Mouse (Mus musculus) common myeloid progenitor, adult 5-6 weeks (primary cell): ENCODE results near the gene Vmn1r82. TPM values are rescaled to one million over a fixed set of nuclear protein-coding genes. Genes with fewer than 3 reads are reported as not detected.

Experiments used
- ATAC-seq: replicated peaks from 2 replicates; pipeline ENCODE4 v1.8.0; 2016; ENCODE audit warnings: low read depth, mild to moderate bottlenecking, moderate TSS enrichment, inconsistent platforms; ENCODE audit not compliant: poor library complexity, severe bottlenecking
- total RNA-seq: library from RNA; stranded (forward); fragments of 200-1000, 187-1606 nt; gene quantifications from 2 replicates; pipeline ENCODE4 v1.2.3, GENCODE M21; 2017

The Vmn1r82 gene
- not detected in 2 replicates for total RNA-seq

DNA sequence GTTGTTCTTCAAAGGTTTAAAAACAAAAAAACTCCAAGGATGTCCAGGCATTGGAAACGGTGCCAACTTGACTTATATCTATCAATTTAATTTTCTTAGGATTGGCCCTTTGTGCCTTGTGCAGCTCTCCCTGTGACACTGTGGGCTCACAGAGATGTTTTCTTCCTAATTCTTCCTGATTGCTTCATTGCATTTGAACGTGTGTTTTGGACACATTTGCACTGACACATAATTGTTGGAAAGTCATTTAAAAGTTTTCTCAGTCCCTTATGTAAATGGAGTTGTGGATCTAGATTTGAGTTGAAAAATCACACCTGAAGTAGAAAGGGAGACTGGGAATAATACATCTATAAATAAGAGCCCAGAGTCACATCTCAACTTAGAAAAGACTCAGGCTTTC, at the start of gene Vmn1r82:
Vmn1r82 (plus strand) TSS at position 301 of the 400 bp plus-strand sequence.
- ATAC-seq = no peak

DNA sequence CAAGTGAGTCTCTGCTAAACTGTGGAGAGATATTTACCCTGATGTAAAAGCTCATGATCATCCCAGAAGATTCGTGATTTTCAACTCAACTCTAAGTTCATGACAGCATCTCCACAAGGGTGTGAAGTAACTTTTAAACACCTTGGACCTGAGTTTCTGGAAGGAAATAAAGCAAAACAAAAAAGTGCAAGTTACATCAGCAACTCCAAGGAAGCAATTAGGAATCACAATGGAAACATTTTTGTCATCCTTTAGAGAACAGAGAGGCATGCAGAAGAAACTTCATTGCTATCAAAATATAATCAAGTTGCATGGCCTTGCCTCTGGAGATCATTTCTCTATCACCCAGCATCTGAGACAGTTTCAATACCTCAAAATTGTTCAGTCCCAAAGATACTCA, 32.1 kb upstream of the Vmn1r82 start, which contains the start of gene Vmn1r81:
Vmn1r81 (minus strand) TSS at position 101 of the 400 bp plus-strand sequence.
- ATAC-seq = no peak

DNA sequence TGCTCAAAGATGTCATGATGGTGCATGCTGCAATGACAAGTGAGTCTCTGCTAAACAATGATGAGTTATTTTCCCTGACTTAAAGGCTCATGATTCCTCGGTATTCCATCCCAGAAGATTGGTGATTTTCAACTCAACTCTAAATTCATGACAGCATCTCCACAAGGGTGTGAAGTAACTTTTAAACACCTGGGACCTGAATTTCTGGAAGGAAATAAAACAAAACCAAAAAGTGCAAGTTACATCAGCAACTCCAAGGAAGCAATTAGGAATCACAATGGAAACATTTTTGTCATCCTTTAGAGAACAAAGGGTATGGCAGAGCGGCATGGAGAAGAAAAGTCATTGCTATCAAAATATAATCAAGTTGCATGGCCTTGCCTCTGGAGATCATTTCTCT, 29.2 kb downstream of the Vmn1r82 start, which contains the start of gene Vmn1r83:
Vmn1r83 (minus strand) TSS at position 101 of the 400 bp plus-strand sequence.
- ATAC-seq = no peak

Other genes starting within 250 kb of the Vmn1r82 start
- gene Vmn1r78, start 150.2 kb upstream of the Vmn1r82 start, total RNA-seq = not detected in 2 replicates
- gene Vmn1r79, start 129.2 kb upstream of the Vmn1r82 start, total RNA-seq = not detected in 2 replicates
- not detected in 2 replicates for gene Vmn1r80, start 111.1 kb upstream of the Vmn1r82 start, total RNA-seq
- not detected in 2 replicates for gene Vmn1r81, start 32.2 kb upstream of the Vmn1r82 start, total RNA-seq
- not detected in 2 replicates for gene Vmn1r83, start 29.1 kb downstream of the Vmn1r82 start, total RNA-seq
- gene Vmn1r84, start 68.8 kb downstream of the Vmn1r82 start, total RNA-seq = not detected in 2 replicates
- 2.5 and 5.3 TPM in 2 replicates for gene Zfp551, start 122.3 kb downstream of the Vmn1r82 start, total RNA-seq
- 13.8 and 14.4 TPM in 2 replicates for gene Zfp606, start 177.9 kb downstream of the Vmn1r82 start, total RNA-seq
- gene 2900092C05Rik, start 212.1 kb downstream of the Vmn1r82 start, total RNA-seq = not detected in 2 replicates